Mouse (Mus musculus) forebrain, embryonic 11.5 days (tissue): ENCODE measurements around the gene Psmc6. TPM values are rescaled to one million over a fixed set of nuclear protein-coding genes. Genes with fewer than 3 reads are reported as not detected.

Source experiments
- ATAC-seq: fragments of 200-750 bp; cut with Nextera tagmentation; replicated peaks from 2 replicates; pipeline ENCODE4 v1.8.0; 2017; ENCODE audit warnings: moderate TSS enrichment; ENCODE audit not compliant: low FRiP score
- DNase-seq: peaks from one replicate; pipeline ENCODE4 v3.0.0-alpha.2; 2017; ENCODE audit warnings: low spot score
- H3K27ac ChIP-seq: fragments of 300-500 bp; sonication (generic); 2 replicates; pipeline ENCODE4 v1.5.1; 2014; ENCODE audit warnings: low read depth, low read length
- H3K27me3 ChIP-seq: fragments of 300-500 bp; sonication (generic); 2 replicates; pipeline ENCODE4 v1.6.1; 2014; ENCODE audit warnings: mild to moderate bottlenecking, low read length, mixed read lengths; ENCODE audit not compliant: control insufficient read depth, insufficient read depth
- H3K36me3 ChIP-seq: fragments of 300-500 bp; sonication (generic); 2 replicates; pipeline ENCODE4 v1.6.1; 2014; ENCODE audit warnings: mild to moderate bottlenecking, low read length, moderate library complexity, mixed read lengths; ENCODE audit not compliant: control insufficient read depth, insufficient read depth
- H3K4me1 ChIP-seq: fragments of 300-500 bp; sonication (generic); replicated peaks from 2 replicates; pipeline ENCODE4 v1.6.1; 2014; ENCODE audit warnings: low read length, mixed read lengths; ENCODE audit not compliant: control insufficient read depth, insufficient read depth
- H3K4me2 ChIP-seq: fragments of 300-500 bp; sonication (generic); 2 replicates; pipeline ENCODE4 v1.6.1; 2014; ENCODE audit warnings: low read depth, mild to moderate bottlenecking, low read length, moderate library complexity, mixed read lengths; ENCODE audit not compliant: severe bottlenecking
- H3K4me3 ChIP-seq: fragments of 300-500 bp; sonication (generic); 2 replicates; pipeline ENCODE4 v1.5.1; 2014; ENCODE audit warnings: low read depth, low read length
- H3K9ac ChIP-seq: fragments of 300-500 bp; sonication (generic); 2 replicates; pipeline ENCODE4 v1.6.1; 2014; ENCODE audit warnings: low read length
- H3K9me3 ChIP-seq: fragments of 300-500 bp; sonication (generic); 2 replicates; pipeline ENCODE4 v1.6.1; 2016; ENCODE audit warnings: low read length, mixed read lengths; ENCODE audit not compliant: control insufficient read depth
- whole genome bisulfite sequencing: fragments of 180-500 bp; shearing (Covaris S2); extraction: QIAGEN DNeasy Blood & Tissue Kit; methylation state at CpG from one replicate; pipeline ENCODE4 v1.1.7; 2014; 5-methylcytosine and 5-hydroxymethylcytosine counted together
- polyA plus RNA-seq: library from polyadenylated mRNA; unstranded; fragments of >200 nt; fragmentation: Nextera tagmentation; extraction: Ambion mirVana; gene quantifications from 2 replicates; pipeline ENCODE4 v1.2.1, GENCODE M21; 2014

Psmc6 gene
- polyA plus RNA-seq, 1 experiment from 2014 or later: 250 TPM

DNA sequence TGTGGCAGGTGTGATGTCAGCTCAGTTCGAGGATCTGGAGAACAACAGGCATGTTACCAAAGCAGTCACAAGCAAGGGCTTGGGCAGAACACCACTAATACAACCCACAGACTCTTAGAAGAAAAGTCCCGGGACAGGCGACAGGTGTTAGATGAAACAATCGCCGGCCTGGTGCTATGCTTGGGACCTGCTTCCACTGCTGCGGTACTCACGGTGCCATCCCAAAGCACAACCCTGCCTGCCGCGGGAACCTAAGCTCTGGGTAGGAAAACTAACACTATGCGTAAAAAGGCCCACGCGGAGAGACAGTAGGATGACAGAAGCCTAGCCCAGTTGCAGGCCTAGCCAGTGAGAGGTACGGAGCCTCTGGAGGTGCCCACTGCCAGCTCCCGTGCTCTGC, 19.5 kb upstream of the Psmc6 start:
- Histone ChIP-seq H3K9ac (no peak overlapping the region), H3K9me3 (no peaks in the 10 kb centered on the region), H3K4me3 (no peak overlapping the region), H3K27ac (no peak overlapping the region), H3K4me1 (no peaks in the 10 kb centered on the region), H3K36me3 (no peaks in the 10 kb centered on the region), H3K4me2 (no peak overlapping the region), H3K27me3 (no peaks in the 10 kb centered on the region)
- DNase-seq: no peak
- ATAC-seq: no peak
- 93% methylated on average over 14 of the region's 14 CpGs for WGBS

GRCm38 (mm10) chr14:45316927-45317326, 12.7 kb upstream of the Psmc6 start:
- peaks cover 3% of the 10 kb centered on the region; the same call in 1 of the 2 replicates for H3K4me1 ChIP-seq
- H3K4me2 ChIP-seq: peak overlapping the region; percentile 88
- no peak for DNase-seq
- H3K27ac ChIP-seq: no peak overlapping the region
- H3K4me3 ChIP-seq: peak overlapping the region; percentile 84
- H3K27me3 ChIP-seq: no peaks in the 10 kb centered on the region
- H3K36me3 ChIP-seq: no peaks in the 10 kb centered on the region
- no peak for ATAC-seq
- 81% methylated on average over 5 of the region's 5 CpGs for WGBS
- H3K9ac ChIP-seq: no peak overlapping the region
- H3K9me3 ChIP-seq: no peaks in the 10 kb centered on the region

GRCm38 (mm10) chr14:45317921-45318411, 11.6 kb upstream of the Psmc6 start:
- Histone ChIP-seq H3K27ac (peak overlapping the region; percentile 79), H3K9me3 (no peaks in the 10 kb centered on the region), H3K4me2 (peak overlapping the region; percentile 88), H3K9ac (peak overlapping the region; percentile 92), H3K4me3 (peak overlapping the region; percentile 84), H3K36me3 (no peaks in the 10 kb centered on the region), H3K4me1 (peaks cover 3% of the 10 kb centered on the region; the same call in 1 of the 2 replicates), H3K27me3 (no peaks in the 10 kb centered on the region)
- no peak for DNase-seq
- WGBS: under 1% methylated on average over 38 of the region's 38 CpGs
- no peak; the same call in 1 of the 2 replicates for ATAC-seq

GRCm38 (mm10) chr14:45318426-45319236, 11.0 kb upstream of the Psmc6 start, which contains the start of gene Ero1l:
Ero1l (minus strand) TSS chr14:45318771.
- no peaks in the 10 kb centered on the region for H3K9me3 ChIP-seq
- peak within 1 kb of the TSS; percentile 92 for H3K9ac ChIP-seq
- H3K27ac ChIP-seq: peak within 1 kb of the TSS; percentile 79
- 2% methylated on average over 71 of the region's 74 CpGs for WGBS
- peak; percentile 89 for DNase-seq
- peak within 1 kb of the TSS; percentile 84 for H3K4me3 ChIP-seq
- peak within 1 kb of the TSS; percentile 88 for H3K4me2 ChIP-seq
- ATAC-seq: peak; percentile 96
- H3K4me1 ChIP-seq: peaks cover 3% of the 10 kb centered on the region; the same call in 1 of the 2 replicates
- no peaks in the 10 kb centered on the region for H3K27me3 ChIP-seq
- H3K36me3 ChIP-seq: no peaks in the 10 kb centered on the region

- H3K4me3 ChIP-seq: no peak overlapping the region
- ATAC-seq: no peak
- peaks cover 3% of the 10 kb centered on the region; the same call in 1 of the 2 replicates for H3K4me1 ChIP-seq
- H3K9ac ChIP-seq: no peak overlapping the region
- no peaks in the 10 kb centered on the region for H3K36me3 ChIP-seq
- H3K4me2 ChIP-seq: no peak overlapping the region
- WGBS: 74% methylated on average over 3 of the region's 3 CpGs
- no peaks in the 10 kb centered on the region for H3K9me3 ChIP-seq
- DNase-seq: no peak
- H3K27ac ChIP-seq: no peak overlapping the region
- no peaks in the 10 kb centered on the region for H3K27me3 ChIP-seq
Observed at GRCm38 (mm10) chr14:45319237-45319610, 10.4 kb upstream of the Psmc6 start.

GRCm38 (mm10) chr14:45320111-45320510, 9.5 kb upstream of the Psmc6 start:
- H3K9ac ChIP-seq: no peak overlapping the region
- no peaks in the 10 kb centered on the region for H3K27me3 ChIP-seq
- no peaks in the 10 kb centered on the region for H3K36me3 ChIP-seq
- no peaks in the 10 kb centered on the region for H3K9me3 ChIP-seq
- no peak for DNase-seq
- H3K4me3 ChIP-seq: no peak overlapping the region
- peaks cover 3% of the 10 kb centered on the region; the same call in 1 of the 2 replicates for H3K4me1 ChIP-seq
- ATAC-seq: no peak
- WGBS: 89% methylated on average over 4 of the region's 4 CpGs
- H3K27ac ChIP-seq: no peak overlapping the region
- H3K4me2 ChIP-seq: no peak overlapping the region

DNA sequence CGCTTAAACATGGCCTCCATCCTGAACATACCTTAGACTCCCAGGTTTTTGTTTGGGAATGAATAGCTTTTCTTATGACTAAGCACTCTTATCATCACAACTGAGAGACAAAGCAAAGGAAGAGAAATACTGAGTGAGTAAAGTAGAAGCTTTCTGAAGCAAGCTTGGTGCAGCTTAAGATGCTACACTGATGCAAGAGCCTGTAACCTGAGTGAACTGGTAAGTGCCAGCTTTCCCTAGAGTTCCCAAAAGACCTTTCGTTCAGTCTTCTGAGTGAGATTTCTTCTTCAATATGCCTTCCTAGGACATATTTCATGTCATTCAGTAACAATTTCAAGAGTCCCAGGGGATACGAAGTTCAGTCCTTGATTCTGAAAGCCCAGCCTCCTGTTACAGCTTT, 8.5 kb upstream of the Psmc6 start:
- no peak for ATAC-seq
- Histone ChIP-seq H3K4me3 (no peak overlapping the region), H3K9ac (no peak overlapping the region), H3K9me3 (no peaks in the 10 kb centered on the region), H3K4me1 (peaks cover 3% of the 10 kb centered on the region; the same call in 1 of the 2 replicates), H3K27ac (no peak overlapping the region), H3K36me3 (no peaks in the 10 kb centered on the region), H3K27me3 (no peaks in the 10 kb centered on the region), H3K4me2 (no peak overlapping the region)
- no peak for DNase-seq
- 87% methylated on average over 3 of the region's 3 CpGs for WGBS

DNA sequence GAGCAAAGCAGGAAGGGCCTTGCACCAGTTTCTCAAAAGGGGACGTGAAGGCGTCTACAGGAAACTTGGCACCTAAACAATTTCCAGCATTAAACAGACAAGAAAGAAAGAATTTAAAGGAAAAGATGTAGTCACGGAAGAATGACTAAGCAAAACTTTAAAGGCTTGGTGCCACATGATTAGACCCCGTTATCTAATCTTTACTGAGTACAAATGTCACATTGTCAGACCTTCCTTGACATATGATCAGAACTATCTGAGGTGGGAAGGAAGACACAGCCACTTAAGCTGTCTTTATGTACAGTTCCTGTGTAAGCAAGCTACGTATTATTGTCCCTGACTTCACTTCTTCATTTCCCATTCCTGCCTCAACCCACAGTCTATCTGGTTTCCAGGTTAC, 8.0 kb upstream of the Psmc6 start:
- no peak for ATAC-seq
- WGBS: 87% methylated on average over 5 of the region's 5 CpGs
- Histone ChIP-seq H3K27me3 (no peaks in the 10 kb centered on the region), H3K27ac (no peak overlapping the region), H3K9me3 (no peaks in the 10 kb centered on the region), H3K4me3 (no peak overlapping the region), H3K36me3 (no peaks in the 10 kb centered on the region), H3K9ac (no peak overlapping the region), H3K4me2 (no peak overlapping the region), H3K4me1 (peaks cover 3% of the 10 kb centered on the region; the same call in 1 of the 2 replicates)
- DNase-seq: no peak
